16 mouse cellular contexts compared by ENCODE assay signal in the genomic region with DNA sequence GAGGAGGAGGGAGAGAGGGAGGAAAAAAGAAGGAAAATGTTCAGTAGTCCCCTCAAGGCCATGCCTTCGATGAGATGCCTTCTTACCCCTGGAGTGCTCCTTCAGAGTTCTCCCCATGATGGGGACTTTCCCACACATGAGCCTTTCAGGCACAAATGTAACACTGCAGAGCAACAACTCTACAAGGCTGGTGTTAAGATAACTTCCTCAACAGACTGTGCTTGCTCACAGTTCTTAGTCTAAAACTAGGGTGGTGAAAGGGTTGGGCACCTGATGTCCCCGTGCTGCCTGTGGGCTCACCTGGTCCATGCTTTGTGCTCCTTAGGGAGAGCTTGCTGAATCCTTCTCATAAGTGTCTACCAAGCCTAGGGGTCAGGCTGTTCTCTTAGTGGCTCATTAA.
"Had no signal": no experiment of that assay in that cellular context is flagged by ENCODE, and none has a peak within 500 bp of the region (broad histone marks: within the 10 kb centered on the region; RNA-seq: fewer than 3 reads in every experiment).

No protein-coding gene starts in this region.

- H3K36me3 ChIP-seq: liver, embryonic 13.5 days; liver, embryonic 15.5 days; lung, embryonic 15.5 days; midbrain, embryonic 10.5 days; neural tube, embryonic 12.5 days had no signal

- H3K4me2 ChIP-seq: liver, embryonic 13.5 days; liver, embryonic 15.5 days; lung, embryonic 15.5 days; neural tube, embryonic 12.5 days had no signal

- H3K9ac ChIP-seq: liver, embryonic 13.5 days; liver, embryonic 15.5 days; liver, postnatal 0 days; lung, embryonic 15.5 days; neural tube, embryonic 12.5 days had no signal

- ATAC-seq: liver, postnatal 0 days; lung, postnatal 0 days; midbrain, embryonic 16.5 days had no signal

- DNase-seq: liver, embryonic 13.5 days; liver, postnatal 0 days; lung, adult 2 months; lung, postnatal 4 days; midbrain, embryonic 14.5 days; right cerebral cortex, postnatal 14 days; thymus, adult 18-20 months; thymus, postnatal 14 days; thymus, postnatal 4 days had no signal

- H3K4me3 ChIP-seq: liver, embryonic 13.5 days; liver, embryonic 15.5 days; lung, embryonic 15.5 days; midbrain, embryonic 10.5 days; myocyte; neural tube, embryonic 12.5 days had no signal

- H3K27me3 ChIP-seq: liver, embryonic 13.5 days; liver, embryonic 15.5 days; lung, embryonic 15.5 days; neural tube, embryonic 12.5 days had no signal

- H3K4me1 ChIP-seq: liver, embryonic 13.5 days; liver, embryonic 15.5 days; lung, embryonic 15.5 days; neural tube, embryonic 12.5 days had no signal

- H3K9me3 ChIP-seq: liver, embryonic 13.5 days; liver, embryonic 15.5 days; lung, embryonic 15.5 days; midbrain, embryonic 10.5 days; neural tube, embryonic 12.5 days had no signal

- H3K27ac ChIP-seq: liver, embryonic 13.5 days; liver, embryonic 15.5 days; lung, embryonic 15.5 days; midbrain, embryonic 10.5 days; neural tube, embryonic 12.5 days had no signal
